Mouse (Mus musculus) brain, embryonic 14.5 days (tissue): Measurements from ENCODE around the gene BC028528.

ENCODE experiments used
- CTCF ChIP-seq: fragments of 200-500 bp; IDR thresholded peaks from 2 replicates; pipeline ENCODE4 v1.5.1; 2012; ENCODE audit warnings: inconsistent platforms, mild to moderate bottlenecking, moderate library complexity, borderline replicate concordance; ENCODE audit not compliant: insufficient read depth, insufficient read length; ENCODE audit errors: extremely low read depth
- POLR2A ChIP-seq: fragments of 200-500 bp; IDR thresholded peaks from 2 replicates; pipeline ENCODE4 v1.6.1; 2012; ENCODE audit warnings: mild to moderate bottlenecking, inconsistent platforms, borderline replicate concordance; ENCODE audit not compliant: poor library complexity, insufficient read depth, insufficient read length, severe bottlenecking; ENCODE audit errors: extremely low read depth

GRCm38 (mm10) chr3:95891211-95892065, at the start of gene BC028528:
- TF ChIP-seq CTCF: no peak
- no peak for TF ChIP-seq POLR2A
